Mouse (Mus musculus) MEL (cell line): ENCODE measurements around the gene Npcd. TPM values are rescaled to one million over a fixed set of nuclear protein-coding genes. Genes with fewer than 3 reads are reported as not detected.

Source experiments
- DNase-seq: peaks from one replicate; pipeline ENCODE4 v3.0.0; 2011; ENCODE audit warnings: low read depth, low spot score
- H3K27ac ChIP-seq: 2 replicates; pipeline ENCODE4 v1.5.1; 2012; ENCODE audit warnings: low read depth, mild to moderate bottlenecking, control low read depth, low read length, moderate library complexity; ENCODE audit not compliant: control insufficient read depth
- H3K27me3 ChIP-seq, 2 experiments: fragments of 150-350 bp in 1 of 2; sonication (generic) in 1 of 2; 2 replicates each; pipeline ENCODE4 v1.6.1; 2012; ENCODE audit warnings: low read length in 2 of 2, mild to moderate bottlenecking in 2 of 2, improper control_type of control experiment in 1 of 2, moderate library complexity in 1 of 2; ENCODE audit not compliant: insufficient read depth in 2 of 2, control insufficient read depth in 1 of 2
- H3K36me3 ChIP-seq, 2 experiments: 2 replicates each; pipeline ENCODE4 v1.6.1; 2012 to 2014; ENCODE audit warnings: low read length in 2 of 2, improper control_type of control experiment in 1 of 2, inconsistent platforms in 1 of 2, mild to moderate bottlenecking in 1 of 2; ENCODE audit not compliant: insufficient read depth in 2 of 2, control insufficient read depth in 1 of 2
- H3K4me1 ChIP-seq, 2 experiments: fragments of 150-350 bp in 1 of 2; sonication (generic) in 1 of 2; 2 replicates each; pipeline ENCODE4 v1.6.1; 2012; ENCODE audit warnings: low read length in 2 of 2, improper control_type of control experiment in 1 of 2, mild to moderate bottlenecking in 1 of 2; ENCODE audit not compliant: insufficient read depth in 2 of 2, control insufficient read depth in 1 of 2
- H3K4me3 ChIP-seq, 2 experiments: fragments of 150-350 bp in 1 of 2; sonication (generic) in 1 of 2; 2 replicates each; pipeline ENCODE4 v1.5.1; 2012; ENCODE audit warnings: low read depth in 2 of 2, low read length in 2 of 2, mild to moderate bottlenecking in 2 of 2, moderate library complexity in 2 of 2, control low read depth in 1 of 2, improper control_type of control experiment in 1 of 2; ENCODE audit not compliant: control insufficient read depth in 1 of 2, insufficient read depth in 1 of 2
- H3K79me2 ChIP-seq: 2 replicates; pipeline ENCODE4 v1.6.1; 2012; ENCODE audit warnings: mild to moderate bottlenecking, low read length, moderate library complexity; ENCODE audit not compliant: control insufficient read depth, poor library complexity, insufficient read depth
- H3K9ac ChIP-seq: 2 replicates; pipeline ENCODE4 v1.6.1; 2012; ENCODE audit warnings: low read depth, mild to moderate bottlenecking, control low read depth, low read length, moderate library complexity; ENCODE audit not compliant: control insufficient read depth, poor library complexity, severe bottlenecking
- H3K9me3 ChIP-seq: fragments of 150-350 bp; sonication (generic); replicated peaks from 2 replicates; pipeline ENCODE4 v1.6.1; 2012; ENCODE audit warnings: mild to moderate bottlenecking, low read length, improper control_type of control experiment, moderate library complexity; ENCODE audit not compliant: insufficient read depth
- CHD2 ChIP-seq: IDR thresholded peaks from 2 replicates; pipeline ENCODE4 v1.6.1; 2011; ENCODE audit warnings: low read length, improper control_type of control experiment
- CTCF ChIP-seq, 3 experiments: IDR thresholded peaks in 2 of 3; conservative IDR thresholded peaks in 1 of 3; 2 replicates each; pipeline ENCODE4 v1.5.1; 2011 to 2012; ENCODE audit warnings: low read length in 3 of 3, low read depth in 2 of 3, mild to moderate bottlenecking in 2 of 3, improper control_type of control experiment in 1 of 3, inconsistent platforms in 1 of 3, mixed read lengths in 1 of 3, moderate library complexity in 1 of 3; ENCODE audit not compliant: control insufficient read depth in 1 of 3, insufficient read depth in 1 of 3, poor library complexity in 1 of 3, severe bottlenecking in 1 of 3
- ELF1 ChIP-seq: IDR thresholded peaks from 2 replicates; pipeline ENCODE4 v1.6.1; 2014; ENCODE audit warnings: low read depth, mild to moderate bottlenecking, inconsistent platforms, low read length, improper control_type of control experiment, moderate library complexity
- GATA1 ChIP-seq: IDR thresholded peaks from 2 replicates; pipeline ENCODE4 v1.6.1; 2011; ENCODE audit warnings: low read depth, low read length, improper control_type of control experiment
- HCFC1 ChIP-seq: IDR thresholded peaks from 2 replicates; pipeline ENCODE4 v1.6.1; 2012; ENCODE audit warnings: low read depth, mild to moderate bottlenecking, inconsistent platforms, low read length, improper control_type of control experiment, moderate library complexity
- JUND ChIP-seq: IDR thresholded peaks from 2 replicates; pipeline ENCODE4 v1.6.1; 2011; ENCODE audit warnings: low read depth, mild to moderate bottlenecking, improper control_type of control experiment, low read length
- MAZ ChIP-seq: IDR thresholded peaks from 2 replicates; pipeline ENCODE4 v1.6.1; 2012; ENCODE audit warnings: low read depth, mild to moderate bottlenecking, inconsistent platforms, low read length, improper control_type of control experiment
- NRF1 ChIP-seq: IDR thresholded peaks from 2 replicates; pipeline ENCODE4 v1.6.1; 2014; ENCODE audit warnings: low read depth, mild to moderate bottlenecking, inconsistent platforms, low read length, improper control_type of control experiment, moderate library complexity; ENCODE audit not compliant: poor library complexity, insufficient read depth, severe bottlenecking
- POLR2A ChIP-seq, 2 experiments: IDR thresholded peaks; 2 replicates each; pipeline ENCODE4 v1.6.1; 2011 to 2012; ENCODE audit warnings: low read length in 2 of 2, mild to moderate bottlenecking in 2 of 2, control low read depth in 1 of 2, improper control_type of control experiment in 1 of 2, low read depth in 1 of 2, moderate library complexity in 1 of 2; ENCODE audit not compliant: control insufficient read depth in 1 of 2, insufficient read depth in 1 of 2, poor library complexity in 1 of 2
- POLR2AphosphoS2 ChIP-seq: IDR thresholded peaks from 2 replicates; pipeline ENCODE4 v1.6.1; 2011; ENCODE audit warnings: low read length, improper control_type of control experiment
- RAD21 ChIP-seq: IDR thresholded peaks from 2 replicates; pipeline ENCODE4 v1.6.1; 2011; ENCODE audit warnings: mild to moderate bottlenecking, low read depth, low read length, improper control_type of control experiment
- SMC3 ChIP-seq: IDR thresholded peaks from 2 replicates; pipeline ENCODE4 v1.6.1; 2011; ENCODE audit warnings: low read depth, low read length, improper control_type of control experiment
- TBP ChIP-seq: IDR thresholded peaks from 2 replicates; pipeline ENCODE4 v1.8.0; 2011; ENCODE audit warnings: low read depth, low read length, improper control_type of control experiment
- ZC3H11A ChIP-seq: IDR thresholded peaks from 2 replicates; pipeline ENCODE4 v1.6.1; 2012; ENCODE audit warnings: low read depth, mild to moderate bottlenecking, inconsistent platforms, low read length, improper control_type of control experiment
- ZMIZ1 ChIP-seq: IDR thresholded peaks from 2 replicates; pipeline ENCODE4 v1.6.1; 2012; ENCODE audit warnings: low read depth, mild to moderate bottlenecking, inconsistent platforms, low read length, improper control_type of control experiment, moderate library complexity
- polyA plus RNA-seq, 2 experiments: library from polyadenylated mRNA; stranded (reverse) in 1 of 2; unstranded in 1 of 2; fragments of >175 nt in 1 of 2; fragments of >200 nt in 1 of 2; gene quantifications; 2 replicates each; pipeline versions ENCODE4 v1.2.1 to v1.2.4; 2012; ENCODE audit warnings: low replicate concordance in 2 of 2, low read depth in 1 of 2; ENCODE audit not compliant: insufficient read length in 2 of 2, insufficient read depth in 1 of 2, missing spikeins in 1 of 2
- total RNA-seq: library from RNA; depleted of rRNA; stranded (reverse); fragments of 300-350 nt; gene quantifications from 2 replicates; pipeline ENCODE4 v1.2.3, GENCODE M21; 2012

Npcd gene
- total and polyA plus RNA-seq, 3 experiments = not detected

GRCm38 (mm10) chr15:79850143-79850542 lies 16.1 kb upstream of the Npcd start:
- TF ChIP-seq RAD21 (peak; percentile 31), SMC3 (peak; percentile 29; the same call in 1 of the 2 replicates), ZC3H11A (0 out of 2 replicates have a peak, but pooled peaks have one; percentile 10), CTCF (IDR thresholded peaks at IDR 0.05 in 2 of 3, conservative IDR thresholded peaks at IDR 0.05 in 1 of 3; ENCODE audit: control insufficient read depth in 1 of 3, insufficient read depth in 1 of 3, low read depth in 2 of 3, low read length in 3 of 3, poor library complexity in 1 of 3, severe bottlenecking in 1 of 3) (peak; percentile 14 to 44 (median 29); a peak in 5 of 6 replicates), ZMIZ1 (no peak)
- peak; percentile 65 for DNase-seq
- Histone ChIP-seq H3K9ac (no peak overlapping the region), H3K36me3 (no peaks in the 10 kb centered on the region), H3K27ac (no peak overlapping the region), H3K4me1 (0 out of 4 replicates have a peak, but pooled peaks cover 0 to 4% of the 10 kb centered on the region in 2 experiments), H3K79me2 (no peaks in the 10 kb centered on the region), H3K4me3 (no peak overlapping the region), H3K9me3 (no peaks in the 10 kb centered on the region), H3K27me3 (peaks cover 0 to 2% of the 10 kb centered on the region in 2 experiments; a peak in 1 of 4 replicates)

GRCm38 (mm10) chr15:79847100-79847499 lies 13.1 kb upstream of the Npcd start:
- no peak for TF ChIP-seq POLR2A (IDR thresholded peaks at IDR 0.05; ENCODE audit: control insufficient read depth in 1 of 2, insufficient read depth in 1 of 2, low read depth in 1 of 2, low read length in 2 of 2, poor library complexity in 1 of 2)
- Histone ChIP-seq H3K9ac (no peak overlapping the region), H3K4me3 (no peak overlapping the region), H3K9me3 (no peaks in the 10 kb centered on the region), H3K79me2 (peaks cover 2% of the 10 kb centered on the region; the same call in 1 of the 2 replicates), H3K27ac (no peak overlapping the region), H3K27me3 (peaks cover 0 to 1% of the 10 kb centered on the region in 2 experiments; a peak in 1 of 4 replicates), H3K4me1 (0 out of 4 replicates have a peak, but pooled peaks cover 0 to 8% of the 10 kb centered on the region in 2 experiments), H3K36me3 (no peaks in the 10 kb centered on the region)
- no peak for DNase-seq

- Histone ChIP-seq H3K9ac (no peak overlapping the region), H3K27ac (no peak overlapping the region), H3K4me1 (0 out of 4 replicates have a peak, but pooled peaks cover 0 to 8% of the 10 kb centered on the region in 2 experiments), H3K9me3 (no peaks in the 10 kb centered on the region)
- no peak for TF ChIP-seq CHD2
- no peak for TF ChIP-seq HCFC1
- no peak for TF ChIP-seq POLR2AphosphoS2
- TF ChIP-seq ELF1 = no peak
- TF ChIP-seq JUND = no peak
- no peak for TF ChIP-seq GATA1
- TF ChIP-seq NRF1 = no peak
- TF ChIP-seq MAZ = no peak
- no peak for TF ChIP-seq TBP
- TF ChIP-seq, all 39 proteins: peak for 0
- H3K36me3 ChIP-seq = no peaks in the 10 kb centered on the region
- H3K79me2 ChIP-seq = peaks cover 2% of the 10 kb centered on the region; the same call in 1 of the 2 replicates
- DNase-seq = no peak
- H3K27me3 ChIP-seq = no peaks in the 10 kb centered on the region; a peak in 1 of 4 replicates
- H3K4me3 ChIP-seq = no peak overlapping the region
These were observed 11.9 kb upstream of the Npcd start for GRCm38 (mm10) chr15:79845986-79846385.
